Mouse (Mus musculus) forebrain, embryonic 12.5 days (tissue): Measurements from ENCODE around the gene Car15. TPM values are rescaled to one million over a fixed set of nuclear protein-coding genes. Genes with fewer than 3 reads are reported as not detected.

Source experiments
- ATAC-seq: fragments of 200-750 bp; cut with Nextera tagmentation; 2 replicates; pipeline ENCODE4 v1.8.0; 2017; ENCODE audit warnings: moderate TSS enrichment; ENCODE audit not compliant: low FRiP score
- H3K27ac ChIP-seq: fragments of 300-500 bp; sonication (generic); 2 replicates; pipeline ENCODE4 v1.5.1; 2016; ENCODE audit warnings: mild to moderate bottlenecking
- H3K27me3 ChIP-seq: fragments of 300-500 bp; sonication (generic); 2 replicates; pipeline ENCODE4 v1.6.1; 2016; ENCODE audit warnings: mild to moderate bottlenecking
- H3K36me3 ChIP-seq: fragments of 300-500 bp; sonication (generic); replicated peaks from 2 replicates; pipeline ENCODE4 v1.6.1; 2016; ENCODE audit warnings: mild to moderate bottlenecking
- H3K4me1 ChIP-seq: fragments of 300-500 bp; sonication (generic); 2 replicates; pipeline ENCODE4 v1.6.1; 2016
- H3K4me2 ChIP-seq: fragments of 300-500 bp; sonication (generic); 2 replicates; pipeline ENCODE4 v1.6.1; 2016; ENCODE audit warnings: mild to moderate bottlenecking, moderate library complexity
- H3K4me3 ChIP-seq: fragments of 300-500 bp; sonication (generic); replicated peaks from 2 replicates; pipeline ENCODE4 v1.5.1; 2016; ENCODE audit warnings: mild to moderate bottlenecking
- H3K9ac ChIP-seq: fragments of 300-500 bp; sonication (generic); 2 replicates; pipeline ENCODE4 v1.6.1; 2016; ENCODE audit warnings: mild to moderate bottlenecking
- H3K9me3 ChIP-seq: fragments of 300-500 bp; sonication (generic); 2 replicates; pipeline ENCODE4 v1.6.1; 2016
- WGBS: fragments of 180-500 bp; shearing (Covaris S2); methylation state at CpG from one replicate; pipeline ENCODE4 v1.1.7; 2016; 5-methylcytosine and 5-hydroxymethylcytosine counted together
- polyA plus RNA-seq: library from polyadenylated mRNA; unstranded; fragments of >200 nt; fragmentation: Nextera tagmentation; extraction: Ambion mirVana; gene quantifications from 2 replicates; pipeline ENCODE4 v1.2.1, GENCODE M21; 2016

Car15 gene
- polyA plus RNA-seq, 1 experiment from 2014 or later: 4.4 TPM

GRCm38 (mm10) chr16:17851860-17852259 is 13.7 kb upstream of the Car15 start:
- no peak overlapping the region for H3K9ac ChIP-seq
- H3K9me3 ChIP-seq: no peaks in the 10 kb centered on the region
- 0 out of 2 replicates have a peak, but pooled peaks cover 2% of the 10 kb centered on the region for H3K4me1 ChIP-seq
- ATAC-seq: no peak
- 97% methylated on average over 1 of the region's 1 CpGs for WGBS
- peaks cover 89% of the 10 kb centered on the region for H3K36me3 ChIP-seq
- H3K4me2 ChIP-seq: no peak overlapping the region
- H3K4me3 ChIP-seq: no peak overlapping the region
- no peaks in the 10 kb centered on the region for H3K27me3 ChIP-seq
- H3K27ac ChIP-seq: no peak overlapping the region

- Histone ChIP-seq H3K4me3 (no peak overlapping the region), H3K4me2 (no peak overlapping the region), H3K36me3 (peaks cover 89% of the 10 kb centered on the region), H3K27ac (no peak overlapping the region), H3K27me3 (no peaks in the 10 kb centered on the region), H3K9me3 (no peaks in the 10 kb centered on the region), H3K9ac (no peak overlapping the region), H3K4me1 (0 out of 2 replicates have a peak, but pooled peaks cover 2% of the 10 kb centered on the region)
- WGBS: 97% methylated on average over 5 of the region's 5 CpGs
- no peak for ATAC-seq
Observed at GRCm38 (mm10) chr16:17851331-17851730, 13.2 kb upstream of the Car15 start.

- no peaks in the 10 kb centered on the region for H3K27me3 ChIP-seq
- 0 out of 2 replicates have a peak, but pooled peaks cover 2% of the 10 kb centered on the region for H3K4me1 ChIP-seq
- H3K4me2 ChIP-seq: no peak overlapping the region
- no peak overlapping the region for H3K4me3 ChIP-seq
- WGBS: 90% methylated on average over 6 of the region's 6 CpGs
- H3K9ac ChIP-seq: no peak overlapping the region
- no peaks in the 10 kb centered on the region for H3K9me3 ChIP-seq
- ATAC-seq: no peak
- no peak overlapping the region for H3K27ac ChIP-seq
- peaks cover 91% of the 10 kb centered on the region for H3K36me3 ChIP-seq
Observed at GRCm38 (mm10) chr16:17849486-17849885, 11.3 kb upstream of the Car15 start.

GRCm38 (mm10) chr16:17848928-17849327 is 10.8 kb upstream of the Car15 start:
- H3K4me2 ChIP-seq: no peak overlapping the region
- no peak overlapping the region for H3K9ac ChIP-seq
- H3K27me3 ChIP-seq: no peaks in the 10 kb centered on the region
- 30% methylated on average over 1 of the region's 1 CpGs for WGBS
- peaks cover 91% of the 10 kb centered on the region for H3K36me3 ChIP-seq
- 0 out of 2 replicates have a peak overlapping the region, but pooled peaks have one; percentile 20 for H3K27ac ChIP-seq
- H3K9me3 ChIP-seq: no peaks in the 10 kb centered on the region
- no peak for ATAC-seq
- H3K4me1 ChIP-seq: 0 out of 2 replicates have a peak, but pooled peaks cover 2% of the 10 kb centered on the region
- no peak overlapping the region for H3K4me3 ChIP-seq

GRCm38 (mm10) chr16:17848431-17848830 is 10.3 kb upstream of the Car15 start:
- 0 out of 2 replicates have a peak, but pooled peaks cover 2% of the 10 kb centered on the region for H3K4me1 ChIP-seq
- no peak overlapping the region for H3K9ac ChIP-seq
- peaks cover 92% of the 10 kb centered on the region for H3K36me3 ChIP-seq
- H3K4me2 ChIP-seq: no peak overlapping the region
- ATAC-seq: no peak
- no peaks in the 10 kb centered on the region for H3K27me3 ChIP-seq
- no peaks in the 10 kb centered on the region for H3K9me3 ChIP-seq
- no peak overlapping the region for H3K4me3 ChIP-seq
- 95% methylated on average over 6 of the region's 6 CpGs for WGBS
- H3K27ac ChIP-seq: 0 out of 2 replicates have a peak overlapping the region, but pooled peaks have one; percentile 20

GRCm38 (mm10) chr16:17843701-17844365 is 5.7 kb upstream of the Car15 start:
- Histone ChIP-seq H3K9ac (no peak overlapping the region), H3K27me3 (no peaks in the 10 kb centered on the region), H3K27ac (no peak overlapping the region), H3K4me2 (no peak overlapping the region), H3K9me3 (no peaks in the 10 kb centered on the region), H3K36me3 (peaks cover 88% of the 10 kb centered on the region), H3K4me3 (no peak overlapping the region), H3K4me1 (0 out of 2 replicates have a peak, but pooled peaks cover under 1% of the 10 kb centered on the region)
- ATAC-seq: no peak
- 90% methylated on average over 10 of the region's 10 CpGs for WGBS

- H3K27me3 ChIP-seq: peaks cover 6% of the 10 kb centered on the region
- no peaks in the 10 kb centered on the region for H3K4me1 ChIP-seq
- H3K4me3 ChIP-seq: no peak overlapping the region
- H3K27ac ChIP-seq: no peak overlapping the region
- 97% methylated on average over 7 of the region's 7 CpGs for WGBS
- H3K9me3 ChIP-seq: no peaks in the 10 kb centered on the region
- H3K36me3 ChIP-seq: peaks cover 76% of the 10 kb centered on the region
- ATAC-seq: no peak
- no peak overlapping the region for H3K9ac ChIP-seq
- H3K4me2 ChIP-seq: no peak overlapping the region
Observed at GRCm38 (mm10) chr16:17842437-17842836, 4.3 kb upstream of the Car15 start.

- WGBS: 83% methylated on average over 4 of the region's 4 CpGs
- H3K4me3 ChIP-seq: no peak overlapping the region
- H3K4me1 ChIP-seq: no peaks in the 10 kb centered on the region
- ATAC-seq: no peak
- H3K4me2 ChIP-seq: no peak overlapping the region
- no peak overlapping the region for H3K9ac ChIP-seq
- peaks cover 31% of the 10 kb centered on the region for H3K27me3 ChIP-seq
- no peaks in the 10 kb centered on the region for H3K9me3 ChIP-seq
- peaks cover 52% of the 10 kb centered on the region for H3K36me3 ChIP-seq
- no peak overlapping the region for H3K27ac ChIP-seq
Observed at GRCm38 (mm10) chr16:17839976-17840375, 1.8 kb upstream of the Car15 start.

- H3K4me3 ChIP-seq: no peak overlapping the region
- peaks cover 17% of the 10 kb centered on the region for H3K4me1 ChIP-seq
- peaks cover 76% of the 10 kb centered on the region for H3K27me3 ChIP-seq
- WGBS: 51% methylated on average over 13 of the region's 13 CpGs
- peaks cover 7% of the 10 kb centered on the region; the same call in 1 of the 2 replicates for H3K36me3 ChIP-seq
- H3K4me2 ChIP-seq: no peak overlapping the region
- H3K9ac ChIP-seq: no peak overlapping the region
- no peak overlapping the region for H3K27ac ChIP-seq
- no peak for ATAC-seq
- H3K9me3 ChIP-seq: no peaks in the 10 kb centered on the region
Observed at GRCm38 (mm10) chr16:17835481-17835880, 2.7 kb downstream of the Car15 start.

- no peaks in the 10 kb centered on the region for H3K9me3 ChIP-seq
- peaks cover 85% of the 10 kb centered on the region for H3K27me3 ChIP-seq
- H3K4me1 ChIP-seq: peaks cover 17% of the 10 kb centered on the region
- H3K9ac ChIP-seq: no peak overlapping the region
- ATAC-seq: no peak
- H3K27ac ChIP-seq: no peak overlapping the region
- H3K4me3 ChIP-seq: peak overlapping the region; percentile 61
- no peaks in the 10 kb centered on the region for H3K36me3 ChIP-seq
- H3K4me2 ChIP-seq: peak overlapping the region; percentile 96
- 48% methylated on average over 7 of the region's 7 CpGs for WGBS
Observed at GRCm38 (mm10) chr16:17834543-17834942, 3.6 kb downstream of the Car15 start.

- H3K4me2 ChIP-seq: peak overlapping the region; percentile 96
- H3K27me3 ChIP-seq: peaks cover 91% of the 10 kb centered on the region
- peak overlapping the region; percentile 65; the same call in 1 of the 2 replicates for H3K27ac ChIP-seq
- under 1% methylated on average over 65 of the region's 103 CpGs for WGBS
- H3K36me3 ChIP-seq: no peaks in the 10 kb centered on the region
- ATAC-seq: peak; percentile 78
- H3K9me3 ChIP-seq: no peaks in the 10 kb centered on the region
- peak overlapping the region; percentile 61 for H3K4me3 ChIP-seq
- peak overlapping the region; percentile 56 for H3K9ac ChIP-seq
- H3K4me1 ChIP-seq: peaks cover 17% of the 10 kb centered on the region
Observed at GRCm38 (mm10) chr16:17833681-17834399, 4.3 kb downstream of the Car15 start.

- H3K36me3 ChIP-seq: no peaks in the 10 kb centered on the region
- ATAC-seq: peak; percentile 66
- 1% methylated on average over 37 of the region's 37 CpGs for WGBS
- peak overlapping the region; percentile 61 for H3K4me3 ChIP-seq
- H3K9me3 ChIP-seq: no peaks in the 10 kb centered on the region
- H3K27ac ChIP-seq: peak overlapping the region; percentile 65; the same call in 1 of the 2 replicates
- peak overlapping the region; percentile 56 for H3K9ac ChIP-seq
- H3K4me2 ChIP-seq: peak overlapping the region; percentile 96
- peaks cover 17% of the 10 kb centered on the region for H3K4me1 ChIP-seq
- H3K27me3 ChIP-seq: peaks cover 94% of the 10 kb centered on the region
Observed at GRCm38 (mm10) chr16:17833321-17833680, 4.9 kb downstream of the Car15 start.
